Mouse (Mus musculus) kidney, postnatal 0 days (tissue): ENCODE measurements at regions not wholly inside any gene's neighbourhood (a gene's known extent, or its start where the extent isn't known, plus 50 kb on each side); places are given as distances from the start of the nearest gene placed in this dataset.

Source experiments
- ATAC-seq: fragments of 200-750 bp; cut with Nextera tagmentation; replicated peaks from 2 replicates; pipeline ENCODE4 v1.8.0; 2017; ENCODE audit warnings: low read depth, moderate number of reproducible peaks, moderate TSS enrichment, moderate library complexity; ENCODE audit not compliant: low FRiP score
- DNase-seq: peaks from one replicate; pipeline ENCODE4 v3.0.0-alpha.2; 2016; ENCODE audit warnings: low spot score
- H3K27ac ChIP-seq: fragments of 300-500 bp; sonication (generic); 2 replicates; pipeline ENCODE4 v1.5.1; 2014; ENCODE audit warnings: mild to moderate bottlenecking
- H3K27me3 ChIP-seq: fragments of 300-500 bp; sonication (generic); 2 replicates; pipeline ENCODE4 v1.6.1; 2014; ENCODE audit warnings: low read length, mixed read lengths; ENCODE audit not compliant: insufficient read depth
- H3K36me3 ChIP-seq: fragments of 300-500 bp; sonication (generic); 2 replicates; pipeline ENCODE4 v1.6.1; 2014; ENCODE audit warnings: low read length, mixed read lengths; ENCODE audit not compliant: insufficient read depth
- H3K4me1 ChIP-seq: fragments of 300-500 bp; sonication (generic); replicated peaks from 2 replicates; pipeline ENCODE4 v1.6.1; 2014; ENCODE audit warnings: antibody characterized with exemption, low read length, mixed read lengths; ENCODE audit not compliant: insufficient read depth
- H3K4me2 ChIP-seq: fragments of 300-500 bp; sonication (generic); 2 replicates; pipeline ENCODE4 v1.6.1; 2014; ENCODE audit warnings: mild to moderate bottlenecking, low read length, moderate library complexity, mixed read lengths
- H3K4me3 ChIP-seq: fragments of 300-500 bp; sonication (generic); replicated peaks from 2 replicates; pipeline ENCODE4 v1.5.1; 2014; ENCODE audit warnings: low read depth, low read length
- H3K9ac ChIP-seq: fragments of 300-500 bp; sonication (generic); 2 replicates; pipeline ENCODE4 v1.6.1; 2014; ENCODE audit warnings: low read depth, low read length
- H3K9me3 ChIP-seq: fragments of 300-500 bp; sonication (generic); replicated peaks from 2 replicates; pipeline ENCODE4 v1.6.1; 2016; ENCODE audit warnings: low read length, inconsistent platforms, mixed read lengths
- CTCF ChIP-seq: IDR thresholded peaks from 2 replicates; pipeline ENCODE4 v1.5.1; 2016; ENCODE audit warnings: antibody characterized with exemption, low read depth, mild to moderate bottlenecking, moderate library complexity
- WGBS: fragments of 180-500 bp; shearing (Covaris S2); extraction: QIAGEN DNeasy Blood & Tissue Kit; methylation state at CpG from one replicate; pipeline ENCODE4 v1.1.7; 2014; 5-methylcytosine and 5-hydroxymethylcytosine counted together

GRCm38 (mm10) chr19:27087833-27088232, 128.5 kb upstream of the Vldlr start:
- Histone ChIP-seq H3K9ac (no peak overlapping the region), H3K27ac (no peak overlapping the region), H3K4me1 (no peaks in the 10 kb centered on the region), H3K9me3 (no peaks in the 10 kb centered on the region), H3K27me3 (no peaks in the 10 kb centered on the region), H3K4me3 (no peak overlapping the region), H3K4me2 (no peak overlapping the region), H3K36me3 (no peaks in the 10 kb centered on the region)
- no peak for TF ChIP-seq CTCF
- DNase-seq (no peak), ATAC-seq (no peak)
- 75% methylated on average over 5 of the region's 5 CpGs for WGBS

- no peaks in the 10 kb centered on the region for H3K36me3 ChIP-seq
- WGBS, result 97% methylated on average over 1 of the region's 1 CpGs
- H3K9me3 ChIP-seq, result no peaks in the 10 kb centered on the region
- TF ChIP-seq CTCF, result no peak
- DNase-seq (no peak), ATAC-seq (no peak)
- H3K4me1 ChIP-seq, result no peaks in the 10 kb centered on the region
- no peak overlapping the region for H3K27ac ChIP-seq
- no peak overlapping the region for H3K4me2 ChIP-seq
- no peak overlapping the region for H3K9ac ChIP-seq
- no peak overlapping the region for H3K4me3 ChIP-seq
- no peaks in the 10 kb centered on the region for H3K27me3 ChIP-seq
These were observed 127.2 kb upstream of the Vldlr start for GRCm38 (mm10) chr19:27089099-27089498.

GRCm38 (mm10) chr19:27091603-27092002, 124.7 kb upstream of the Vldlr start:
- Histone ChIP-seq H3K4me1 (no peaks in the 10 kb centered on the region), H3K9ac (no peak overlapping the region), H3K4me2 (no peak overlapping the region), H3K27ac (no peak overlapping the region), H3K9me3 (no peaks in the 10 kb centered on the region), H3K4me3 (no peak overlapping the region), H3K36me3 (no peaks in the 10 kb centered on the region), H3K27me3 (no peaks in the 10 kb centered on the region)
- no peak for DNase-seq
- TF ChIP-seq CTCF, result no peak
- WGBS, result 96% methylated on average over 2 of the region's 2 CpGs
- no peak for ATAC-seq

GRCm38 (mm10) chr19:27094777-27095478, 121.4 kb upstream of the Vldlr start:
- H3K27ac ChIP-seq, result no peak overlapping the region
- no peaks in the 10 kb centered on the region for H3K4me1 ChIP-seq
- no peaks in the 10 kb centered on the region for H3K9me3 ChIP-seq
- no peak overlapping the region for H3K4me2 ChIP-seq
- no peak overlapping the region for H3K9ac ChIP-seq
- 77% methylated on average over 13 of the region's 13 CpGs for WGBS
- no peak overlapping the region for H3K4me3 ChIP-seq
- no peaks in the 10 kb centered on the region for H3K27me3 ChIP-seq
- no peak for TF ChIP-seq CTCF
- no peaks in the 10 kb centered on the region for H3K36me3 ChIP-seq
- DNase-seq (no peak), ATAC-seq (no peak)

- TF ChIP-seq CTCF, result no peak
- no peaks in the 10 kb centered on the region for H3K9me3 ChIP-seq
- no peak overlapping the region for H3K9ac ChIP-seq
- H3K4me2 ChIP-seq, result no peak overlapping the region
- DNase-seq (no peak), ATAC-seq (no peak)
- no peak overlapping the region for H3K4me3 ChIP-seq
- H3K36me3 ChIP-seq, result no peaks in the 10 kb centered on the region
- no peaks in the 10 kb centered on the region for H3K4me1 ChIP-seq
- H3K27ac ChIP-seq, result no peak overlapping the region
- H3K27me3 ChIP-seq, result no peaks in the 10 kb centered on the region
- WGBS, result 80% methylated on average over 1 of the region's 1 CpGs
These were observed 116.4 kb upstream of the Vldlr start for GRCm38 (mm10) chr19:27099921-27100320.

- 80% methylated on average over 2 of the region's 2 CpGs for WGBS
- no peak overlapping the region for H3K9ac ChIP-seq
These were observed 105.8 kb upstream of the Vldlr start for GRCm38 (mm10) chr19:27110437-27110836.

GRCm38 (mm10) chr19:27120876-27121275, 95.4 kb upstream of the Vldlr start:
- H3K27ac ChIP-seq, result no peak overlapping the region
- TF ChIP-seq CTCF, result no peak
- 58% methylated on average over 5 of the region's 5 CpGs for WGBS
- DNase-seq (no peak), ATAC-seq (no peak)
- H3K36me3 ChIP-seq, result no peaks in the 10 kb centered on the region
- H3K9ac ChIP-seq, result no peak overlapping the region
- no peak overlapping the region for H3K4me2 ChIP-seq
- H3K27me3 ChIP-seq, result no peaks in the 10 kb centered on the region
- no peak overlapping the region for H3K4me3 ChIP-seq
- 0 out of 2 replicates have a peak, but pooled peaks cover 2% of the 10 kb centered on the region for H3K4me1 ChIP-seq
- H3K9me3 ChIP-seq, result no peaks in the 10 kb centered on the region

More at GRCm38 (mm10) chr19:27110437-27110836, 105.8 kb upstream of the Vldlr start:
- H3K4me2 ChIP-seq, result no peak overlapping the region
- H3K36me3 ChIP-seq, result no peaks in the 10 kb centered on the region
- no peak for ATAC-seq
- DNase-seq, result peak; percentile 12
- H3K27me3 ChIP-seq, result no peaks in the 10 kb centered on the region
- H3K9me3 ChIP-seq, result no peaks in the 10 kb centered on the region
- TF ChIP-seq CTCF, result no peak
- H3K4me1 ChIP-seq, result no peaks in the 10 kb centered on the region
- no peak overlapping the region for H3K4me3 ChIP-seq
- H3K27ac ChIP-seq, result no peak overlapping the region
